Mouse (Mus musculus): Measurements from ENCODE around the gene Gm44805.

Gm44805 gene

GRCm38 (mm10) chr7:19652614-19653013 lies 28.6 kb downstream of the Gm44805 start:
- in situ Hi-C loops (cut with MboI; ENCODE audit: low pct_unique_long_range_greater_than_20kb in 1 of 2, low sequenced_read_pairs in 2 of 2, unreplicated experiment in 1 of 2) = no loop called here

- in situ Hi-C loops (cut with MboI; ENCODE audit: low pct_unique_long_range_greater_than_20kb in 1 of 2, low sequenced_read_pairs in 2 of 2, unreplicated experiment in 1 of 2) = no loop called here
These were observed 30.0 kb downstream of the Gm44805 start for GRCm38 (mm10) chr7:19651063-19651786.

GRCm38 (mm10) chr7:19641223-19641622 lies 40.0 kb downstream of the Gm44805 start:
- in situ Hi-C loops (cut with MboI; ENCODE audit: low pct_unique_long_range_greater_than_20kb in 1 of 2, low sequenced_read_pairs in 2 of 2, unreplicated experiment in 1 of 2) = no loop called here

- in situ Hi-C loops (cut with MboI; ENCODE audit: low pct_unique_long_range_greater_than_20kb in 1 of 2, low sequenced_read_pairs in 2 of 2, unreplicated experiment in 1 of 2) = no loop called here
These were observed 46.0 kb downstream of the Gm44805 start for GRCm38 (mm10) chr7:19635074-19635827.

DNA sequence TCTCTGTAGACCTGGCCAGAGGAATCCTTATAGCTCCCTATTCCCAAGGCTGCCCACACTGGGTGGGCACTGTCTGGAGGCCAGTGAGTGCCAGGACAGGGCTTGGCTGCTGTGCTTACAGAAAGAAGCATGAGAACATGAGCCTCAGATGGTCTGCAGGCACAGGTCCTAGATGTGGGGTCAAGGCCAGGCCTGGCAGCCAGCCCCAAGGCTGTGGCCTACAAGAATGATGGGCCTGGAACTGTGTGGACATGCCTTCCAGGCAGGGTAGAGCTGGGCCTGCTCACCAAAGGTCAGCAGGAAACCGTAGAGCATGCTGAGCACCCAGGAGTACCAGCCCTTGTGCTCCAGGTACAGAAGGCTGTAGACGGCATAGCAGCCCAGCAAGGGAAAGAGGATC lies 46.6 kb downstream of the Gm44805 start:
- in situ Hi-C loops (cut with MboI; ENCODE audit: low pct_unique_long_range_greater_than_20kb in 1 of 2, low sequenced_read_pairs in 2 of 2, unreplicated experiment in 1 of 2) = no loop called here

DNA sequence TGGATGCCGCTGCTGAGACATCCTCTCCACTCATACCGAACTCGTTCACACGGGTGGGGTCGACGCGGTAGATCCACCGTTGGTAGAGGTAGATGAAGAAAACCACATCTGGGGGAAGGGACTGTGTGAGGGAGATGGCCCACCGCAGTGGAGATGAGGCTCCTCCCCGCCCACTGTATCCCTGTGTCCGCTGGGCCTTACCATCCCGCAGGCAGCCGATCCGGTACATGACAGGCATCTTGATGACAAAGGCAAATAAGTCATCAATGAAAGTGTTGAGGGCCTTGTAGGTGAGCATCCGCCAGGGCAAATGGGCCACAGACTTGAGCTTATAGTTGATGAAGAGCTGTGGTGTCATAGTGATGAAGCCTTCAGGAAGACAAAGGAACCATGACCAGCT lies 47.4 kb downstream of the Gm44805 start:
- in situ Hi-C loops (cut with MboI; ENCODE audit: low pct_unique_long_range_greater_than_20kb in 1 of 2, low sequenced_read_pairs in 2 of 2, unreplicated experiment in 1 of 2) = no loop called here

DNA sequence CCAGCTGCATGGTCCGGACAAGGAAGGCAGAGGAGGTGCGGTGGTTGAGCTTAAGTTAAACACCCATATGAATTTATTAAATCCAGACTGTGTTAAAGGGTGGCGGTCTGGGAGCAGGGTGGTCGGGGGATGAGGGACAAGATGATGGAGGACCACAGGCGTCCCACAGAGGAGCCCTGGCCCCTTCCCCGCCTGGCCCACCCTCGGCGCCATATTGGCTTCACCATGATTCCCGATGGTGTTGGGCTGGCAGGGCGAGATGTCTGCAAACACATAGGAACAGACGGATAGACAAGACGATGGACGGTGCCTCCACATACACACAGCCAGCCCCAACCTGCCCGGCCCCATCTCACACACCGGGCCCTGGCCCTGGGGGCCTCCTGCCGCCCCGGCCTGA lies 48.0 kb downstream of the Gm44805 start:
- in situ Hi-C loops (cut with MboI; ENCODE audit: low pct_unique_long_range_greater_than_20kb in 1 of 2, low sequenced_read_pairs in 2 of 2, unreplicated experiment in 1 of 2) = no loop called here

- in situ Hi-C loops (cut with MboI; ENCODE audit: low pct_unique_long_range_greater_than_20kb in 1 of 2, low sequenced_read_pairs in 2 of 2, unreplicated experiment in 1 of 2) = no loop called here
These were observed 48.5 kb downstream of the Gm44805 start for GRCm38 (mm10) chr7:19632720-19633119.

- in situ Hi-C loops (cut with MboI; ENCODE audit: low pct_unique_long_range_greater_than_20kb in 1 of 2, low sequenced_read_pairs in 2 of 2, unreplicated experiment in 1 of 2) = no loop called here
These were observed 48.9 kb downstream of the Gm44805 start for GRCm38 (mm10) chr7:19632275-19632674.

DNA sequence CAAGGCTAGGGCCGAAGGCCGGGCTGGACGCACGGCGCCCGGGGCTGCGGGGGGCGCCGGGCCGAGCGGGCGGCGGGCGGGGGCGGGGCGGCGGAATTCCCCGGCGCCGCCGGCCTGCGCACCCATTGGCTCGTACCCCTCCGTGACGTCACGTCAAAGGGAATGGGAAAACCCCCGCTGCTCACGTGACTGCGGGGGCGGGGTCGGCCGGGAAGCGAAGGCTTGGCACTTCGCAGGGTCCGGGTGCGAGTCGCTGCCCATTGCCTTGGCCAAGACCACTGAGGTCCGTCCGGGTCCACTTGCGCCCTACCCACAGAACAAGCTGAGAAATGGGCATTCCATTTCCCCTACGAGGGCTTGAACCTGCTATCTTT lies 51.9 kb downstream of the Gm44805 start, which contains the start of gene Relb:
Relb (minus strand) TSS at position 78 of the 374 bp plus-strand sequence.
- in situ Hi-C loops (cut with MboI; ENCODE audit: low pct_unique_long_range_greater_than_20kb in 1 of 2, low sequenced_read_pairs in 2 of 2, unreplicated experiment in 1 of 2) = no loop called here

- in situ Hi-C loops (cut with MboI; ENCODE audit: low pct_unique_long_range_greater_than_20kb in 1 of 2, low sequenced_read_pairs in 2 of 2, unreplicated experiment in 1 of 2) = no loop called here
These were observed 52.5 kb downstream of the Gm44805 start for GRCm38 (mm10) chr7:19628536-19629360.

- in situ Hi-C loops (cut with MboI; ENCODE audit: low pct_unique_long_range_greater_than_20kb in 1 of 2, low sequenced_read_pairs in 2 of 2, unreplicated experiment in 1 of 2) = no loop called here
These were observed 53.1 kb downstream of the Gm44805 start for GRCm38 (mm10) chr7:19628192-19628535.

GRCm38 (mm10) chr7:19627721-19628120 lies 53.5 kb downstream of the Gm44805 start:
- in situ Hi-C loops (cut with MboI; ENCODE audit: low pct_unique_long_range_greater_than_20kb in 1 of 2, low sequenced_read_pairs in 2 of 2, unreplicated experiment in 1 of 2) = no loop called here

- in situ Hi-C loops (cut with MboI; ENCODE audit: low pct_unique_long_range_greater_than_20kb in 1 of 2, low sequenced_read_pairs in 2 of 2, unreplicated experiment in 1 of 2) = no loop called here
These were observed 57.8 kb downstream of the Gm44805 start for GRCm38 (mm10) chr7:19623433-19623832.

- in situ Hi-C loops (cut with MboI; ENCODE audit: low pct_unique_long_range_greater_than_20kb in 1 of 2, low sequenced_read_pairs in 2 of 2, unreplicated experiment in 1 of 2) = no loop called here
These were observed 59.0 kb downstream of the Gm44805 start for GRCm38 (mm10) chr7:19622241-19622640.
